Mouse (Mus musculus) kidney, embryonic 15.5 days (tissue): ENCODE data around the gene Gm10428. TPM values are rescaled to one million over a fixed set of nuclear protein-coding genes. Genes with fewer than 3 reads are reported as not detected.

ENCODE experiments used
- polyA plus RNA-seq: library from polyadenylated mRNA; unstranded; fragments of >200 nt; fragmentation: Nextera tagmentation; extraction: Ambion mirVana; gene quantifications from 2 replicates; pipeline ENCODE4 v1.2.1, GENCODE M21; 2015

Gene Gm10428
- polyA plus RNA-seq, 1 experiment from 2014 or later = not detected

Other genes with a start within 250 kb of the Gm10428 start
- gene Cenpv, start 213.8 kb upstream of the Gm10428 start, polyA plus RNA-seq = 19.4 and 20.0 TPM in 2 replicates
- gene Ubb, start 201.9 kb upstream of the Gm10428 start, polyA plus RNA-seq = 3,192 and 3,248 TPM in 2 replicates
- 3.5 and 6.4 TPM in 2 replicates for gene Trpv2, start 178.6 kb upstream of the Gm10428 start, polyA plus RNA-seq
- 14.3 and 15.7 TPM in 2 replicates for gene Lrrc75a, start 104.6 kb upstream of the Gm10428 start, polyA plus RNA-seq
- 67.3 and 70.4 TPM in 2 replicates for gene Mmgt2, start 104.4 kb upstream of the Gm10428 start, polyA plus RNA-seq
- gene Zfp287, start 21.2 kb upstream of the Gm10428 start, polyA plus RNA-seq = 8.6 and 8.9 TPM in 2 replicates
- 17.6 and 17.8 TPM in 2 replicates for gene Zfp286, start 36.4 kb downstream of the Gm10428 start, polyA plus RNA-seq
- gene Trim16, start 67.1 kb downstream of the Gm10428 start, polyA plus RNA-seq = 14.9 and 16.3 TPM in 2 replicates
- gene Fbxw10, start 94.0 kb downstream of the Gm10428 start, polyA plus RNA-seq = 0.35 and 0.46 TPM in 2 replicates
- 70.3 and 77.3 TPM in 2 replicates for gene Tvp23b, start 126.4 kb downstream of the Gm10428 start, polyA plus RNA-seq
- gene Cdrt4, start 198.1 kb downstream of the Gm10428 start, polyA plus RNA-seq = not detected in 2 replicates